Mouse (Mus musculus) CH12.LX (cell line): ENCODE data around the gene Hpse2.

Experiments used
- HCFC1 ChIP-seq: IDR thresholded peaks from 2 replicates; pipeline ENCODE4 v1.6.1; 2012; ENCODE audit warnings: low read depth, mild to moderate bottlenecking, inconsistent platforms, low read length, improper control_type of control experiment
- UBTF ChIP-seq: IDR thresholded peaks from 2 replicates; pipeline ENCODE4 v1.6.1; 2012; ENCODE audit warnings: low read depth, mild to moderate bottlenecking, inconsistent platforms, low read length, improper control_type of control experiment, moderate library complexity

DNA sequence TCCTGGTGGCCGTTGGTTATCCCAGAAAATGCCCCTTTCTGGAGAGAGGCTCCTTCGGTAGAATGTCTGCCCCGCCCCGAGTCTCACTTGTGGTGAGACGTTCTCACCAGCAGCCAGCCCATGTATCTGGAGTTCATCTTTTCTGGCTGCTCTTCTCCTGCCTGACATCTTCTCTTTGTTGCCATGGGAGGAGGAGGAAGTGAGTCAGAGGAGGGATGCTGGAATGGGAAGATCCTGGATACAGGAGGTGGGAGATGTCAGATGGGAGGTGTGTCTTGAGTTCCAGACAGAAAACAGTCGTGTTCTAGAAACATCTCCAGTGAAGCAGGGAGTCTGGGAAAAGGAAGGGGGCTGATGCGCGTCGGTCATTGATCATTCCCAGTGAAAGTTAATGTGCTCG lies 578.7 kb downstream of the Hpse2 start:
- TF ChIP-seq UBTF (no peak), HCFC1 (no peak)
